Mouse (Mus musculus) hindbrain, embryonic 12.5 days (tissue): ENCODE data around the gene Acss2. TPM values are rescaled to one million over a fixed set of nuclear protein-coding genes. Genes with fewer than 3 reads are reported as not detected.
A peak's percentile ranks its signal among the peaks of the same experiment; 100 is the strongest.

Source experiments
- ATAC-seq: fragments of 200-750 bp; cut with Nextera tagmentation; 2 replicates; pipeline ENCODE4 v1.8.0; 2017; ENCODE audit warnings: moderate TSS enrichment; ENCODE audit not compliant: low FRiP score
- H3K27ac ChIP-seq: fragments of 300-500 bp; sonication (generic); 2 replicates; pipeline ENCODE4 v1.5.1; 2016; ENCODE audit warnings: mild to moderate bottlenecking
- H3K27me3 ChIP-seq: fragments of 300-500 bp; sonication (generic); 2 replicates; pipeline ENCODE4 v1.6.1; 2016; ENCODE audit warnings: mild to moderate bottlenecking
- H3K36me3 ChIP-seq: fragments of 300-500 bp; sonication (generic); 2 replicates; pipeline ENCODE4 v1.6.1; 2016; ENCODE audit warnings: mild to moderate bottlenecking
- H3K4me1 ChIP-seq: fragments of 300-500 bp; sonication (generic); 2 replicates; pipeline ENCODE4 v1.6.1; 2016
- H3K4me2 ChIP-seq: fragments of 300-500 bp; sonication (generic); replicated peaks from 2 replicates; pipeline ENCODE4 v1.6.1; 2016; ENCODE audit warnings: mild to moderate bottlenecking
- H3K4me3 ChIP-seq: fragments of 300-500 bp; sonication (generic); 2 replicates; pipeline ENCODE4 v1.5.1; 2016; ENCODE audit warnings: mild to moderate bottlenecking
- H3K9ac ChIP-seq: fragments of 300-500 bp; sonication (generic); 2 replicates; pipeline ENCODE4 v1.6.1; 2016; ENCODE audit warnings: mild to moderate bottlenecking, moderate library complexity
- H3K9me3 ChIP-seq: fragments of 300-500 bp; sonication (generic); replicated peaks from 2 replicates; pipeline ENCODE4 v1.6.1; 2016; ENCODE audit warnings: mild to moderate bottlenecking
- WGBS: fragments of 180-500 bp; shearing (Covaris S2); methylation state at CpG from one replicate; pipeline ENCODE4 v1.1.7; 2016; 5-methylcytosine and 5-hydroxymethylcytosine counted together
- polyA plus RNA-seq: library from polyadenylated mRNA; unstranded; fragments of >200 nt; fragmentation: Nextera tagmentation; extraction: Ambion mirVana; gene quantifications from 2 replicates; pipeline ENCODE4 v1.2.1, GENCODE M21; 2016

The Acss2 gene
- polyA plus RNA-seq: 28.7 and 29.4 TPM in 2 replicates

- H3K36me3 ChIP-seq: no peaks in the 10 kb centered on the region
- H3K27ac ChIP-seq: peak within 1 kb of the TSS; percentile 82
- no peaks in the 10 kb centered on the region for H3K9me3 ChIP-seq
- peak within 1 kb of the TSS; percentile 76 for H3K4me3 ChIP-seq
- H3K4me1 ChIP-seq: peaks cover 33% of the 10 kb centered on the region
- 4% methylated on average over 70 of the region's 70 CpGs for WGBS
- peak; percentile 98 for ATAC-seq
- peak within 1 kb of the TSS; percentile 73 for H3K9ac ChIP-seq
- H3K4me2 ChIP-seq: peak within 1 kb of the TSS; percentile 83
- no peaks in the 10 kb centered on the region for H3K27me3 ChIP-seq
These were observed at the start of gene Acss2, which contains the start of gene Ggt7 for GRCm38 (mm10) chr2:155517455-155518423. Gene Acss2 (plus strand): TSS chr2:155517948. Gene Ggt7 (minus strand): TSS chr2:155518237.

GRCm38 (mm10) chr2:155472671-155473569 lies 44.8 kb upstream of the Acss2 start:
- peak overlapping the region; percentile 93 for H3K27ac ChIP-seq
- peak overlapping the region; percentile 99 for H3K9ac ChIP-seq
- no peaks in the 10 kb centered on the region for H3K36me3 ChIP-seq
- H3K27me3 ChIP-seq: no peaks in the 10 kb centered on the region
- H3K4me2 ChIP-seq: peak overlapping the region; percentile 80
- WGBS: under 1% methylated on average over 62 of the region's 71 CpGs
- peak; percentile 76 for ATAC-seq
- H3K4me1 ChIP-seq: peaks cover 19% of the 10 kb centered on the region
- no peaks in the 10 kb centered on the region for H3K9me3 ChIP-seq
- peak overlapping the region; percentile 94 for H3K4me3 ChIP-seq

GRCm38 (mm10) chr2:155473570-155474088 lies 44.1 kb upstream of the Acss2 start, which contains the start of gene Ncoa6:
Gene Ncoa6 (minus strand): TSS chr2:155473894.
- Histone ChIP-seq H3K36me3 (no peaks in the 10 kb centered on the region), H3K27ac (peak within 1 kb of the TSS; percentile 93), H3K9me3 (no peaks in the 10 kb centered on the region), H3K4me2 (peak within 1 kb of the TSS; percentile 80), H3K4me3 (peak within 1 kb of the TSS; percentile 94), H3K4me1 (peaks cover 19% of the 10 kb centered on the region), H3K9ac (peak within 1 kb of the TSS; percentile 99), H3K27me3 (no peaks in the 10 kb centered on the region)
- peak; percentile 88 for ATAC-seq
- 1% methylated on average over 47 of the region's 72 CpGs for WGBS

DNA sequence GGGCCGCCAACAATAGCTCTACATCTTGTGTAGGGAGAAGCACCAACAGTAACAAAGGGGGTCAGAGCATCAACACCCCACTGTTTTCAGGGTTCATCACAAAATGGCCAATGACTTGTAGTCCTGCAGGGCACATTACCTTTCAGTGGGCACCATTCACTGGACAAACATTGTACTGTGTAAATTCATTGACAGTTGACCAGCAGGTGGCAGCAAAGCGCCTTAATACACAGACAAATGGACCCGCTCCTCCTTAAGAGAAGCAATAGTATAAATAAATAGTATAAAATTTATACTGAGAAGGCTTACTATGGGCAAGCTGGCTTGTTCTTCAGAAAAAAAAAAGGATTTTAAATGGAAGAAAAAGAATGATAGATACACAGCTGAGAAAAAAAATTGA lies 35.7 kb upstream of the Acss2 start:
- Histone ChIP-seq H3K9ac (no peak overlapping the region), H3K36me3 (no peaks in the 10 kb centered on the region), H3K27ac (no peak overlapping the region), H3K4me3 (no peak overlapping the region), H3K9me3 (0 out of 2 replicates have a peak, but pooled peaks cover 2% of the 10 kb centered on the region), H3K4me1 (no peaks in the 10 kb centered on the region), H3K27me3 (no peaks in the 10 kb centered on the region), H3K4me2 (no peak overlapping the region)
- no peak for ATAC-seq
- 44% methylated on average over 3 of the region's 3 CpGs for WGBS

- 93% methylated on average over 6 of the region's 6 CpGs for WGBS
- Histone ChIP-seq H3K36me3 (peaks cover 45% of the 10 kb centered on the region), H3K4me1 (no peaks in the 10 kb centered on the region), H3K4me2 (no peak overlapping the region), H3K27me3 (no peaks in the 10 kb centered on the region), H3K27ac (no peak overlapping the region), H3K4me3 (no peak overlapping the region), H3K9ac (no peak overlapping the region), H3K9me3 (no peaks in the 10 kb centered on the region)
- ATAC-seq: no peak
These were observed 26.8 kb upstream of the Acss2 start for GRCm38 (mm10) chr2:155490998-155491397.

DNA sequence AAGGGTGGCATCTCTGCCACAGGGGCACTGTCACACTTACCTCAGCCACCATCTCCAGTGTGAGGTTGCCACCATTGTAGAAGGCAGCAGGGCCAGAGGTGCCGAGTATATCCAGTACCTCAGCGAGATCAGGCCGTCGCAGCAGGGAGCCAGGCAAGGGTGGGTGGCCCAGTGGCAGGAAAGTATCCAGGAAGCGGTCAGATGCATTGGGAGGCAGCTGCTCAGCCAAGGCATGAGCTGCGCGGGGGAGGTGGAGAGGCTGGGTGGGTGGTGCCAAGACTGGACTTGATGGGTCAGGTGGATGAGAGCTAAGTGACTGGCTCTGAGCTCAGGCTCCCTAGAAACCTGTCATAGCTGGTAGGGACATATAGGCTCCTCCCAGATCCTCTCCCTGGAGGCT lies 15.2 kb upstream of the Acss2 start:
- WGBS: 86% methylated on average over 7 of the region's 7 CpGs
- H3K4me2 ChIP-seq: no peak overlapping the region

DNA sequence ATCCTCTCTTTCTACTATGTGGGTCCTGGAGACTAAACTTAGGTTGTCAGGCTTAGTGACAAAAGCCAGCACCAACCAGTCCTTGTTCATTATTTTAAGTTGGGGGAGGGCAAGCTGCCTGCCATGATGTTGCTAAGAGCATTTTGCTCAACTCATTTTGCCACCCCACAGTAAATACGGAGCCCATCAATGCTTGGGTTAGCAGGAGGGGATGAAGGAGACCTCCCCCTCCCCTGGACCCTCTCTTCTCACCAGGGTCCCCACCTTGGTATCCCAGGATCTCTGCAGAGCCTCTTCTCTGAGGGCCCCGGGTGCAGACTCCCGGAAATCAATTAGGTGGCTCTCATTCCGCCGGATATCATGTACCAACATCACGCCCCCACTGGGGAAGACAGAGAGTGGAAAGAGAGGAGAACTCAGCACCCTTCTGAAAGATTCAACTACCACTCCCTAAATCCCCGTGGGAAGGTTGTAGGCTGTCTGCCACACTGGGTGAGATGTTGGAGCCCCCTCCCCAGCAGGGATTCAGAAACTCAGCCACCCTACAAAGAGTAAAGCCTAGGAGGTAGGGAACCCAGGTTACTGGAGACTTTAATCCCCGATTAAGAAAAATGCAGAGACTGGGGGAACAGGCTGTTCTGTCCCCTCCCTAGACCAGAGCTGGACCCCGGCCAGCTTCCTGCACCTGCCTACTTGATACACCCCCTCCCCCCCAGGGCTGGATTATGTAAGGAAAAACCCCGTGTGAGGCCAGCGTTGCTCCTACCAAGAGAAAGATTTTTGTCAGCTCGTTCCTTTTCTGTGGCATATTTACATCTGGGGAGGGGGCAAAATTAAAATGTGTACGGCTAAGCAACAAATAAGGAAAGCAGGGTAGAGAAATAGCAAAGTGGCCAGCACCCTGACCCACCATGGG lies 13.1 kb upstream of the Acss2 start:
- Histone ChIP-seq H3K27ac (no peak overlapping the region), H3K4me3 (no peak overlapping the region), H3K9me3 (no peaks in the 10 kb centered on the region), H3K9ac (no peak overlapping the region), H3K36me3 (peaks cover 27% of the 10 kb centered on the region), H3K4me2 (no peak overlapping the region), H3K27me3 (no peaks in the 10 kb centered on the region), H3K4me1 (0 out of 2 replicates have a peak, but pooled peaks cover 2% of the 10 kb centered on the region)
- 71% methylated on average over 13 of the region's 13 CpGs for WGBS
- no peak for ATAC-seq

More for the DNA sequence above, 15.2 kb upstream of the Acss2 start:
- H3K4me3 ChIP-seq: no peak overlapping the region
- no peak for ATAC-seq
- no peaks in the 10 kb centered on the region for H3K9me3 ChIP-seq
- H3K27me3 ChIP-seq: no peaks in the 10 kb centered on the region
- no peak overlapping the region for H3K9ac ChIP-seq
- peaks cover 41% of the 10 kb centered on the region for H3K36me3 ChIP-seq
- no peak overlapping the region for H3K27ac ChIP-seq
- H3K4me1 ChIP-seq: 0 out of 2 replicates have a peak, but pooled peaks cover 2% of the 10 kb centered on the region

GRCm38 (mm10) chr2:155505811-155506210 lies 11.9 kb upstream of the Acss2 start:
- H3K36me3 ChIP-seq: peaks cover 25% of the 10 kb centered on the region
- no peak overlapping the region for H3K27ac ChIP-seq
- no peak overlapping the region for H3K4me3 ChIP-seq
- H3K9ac ChIP-seq: no peak overlapping the region
- no peak overlapping the region for H3K4me2 ChIP-seq
- H3K27me3 ChIP-seq: no peaks in the 10 kb centered on the region
- 91% methylated on average over 9 of the region's 9 CpGs for WGBS
- ATAC-seq: no peak
- 0 out of 2 replicates have a peak, but pooled peaks cover 2% of the 10 kb centered on the region for H3K4me1 ChIP-seq
- H3K9me3 ChIP-seq: no peaks in the 10 kb centered on the region

- H3K4me2 ChIP-seq: no peak overlapping the region
- no peak overlapping the region for H3K9ac ChIP-seq
- H3K4me3 ChIP-seq: no peak overlapping the region
- no peaks in the 10 kb centered on the region for H3K9me3 ChIP-seq
- peaks cover 8% of the 10 kb centered on the region; the same call in 1 of the 2 replicates for H3K4me1 ChIP-seq
- peaks cover 17% of the 10 kb centered on the region for H3K36me3 ChIP-seq
- 74% methylated on average over 10 of the region's 10 CpGs for WGBS
- no peaks in the 10 kb centered on the region for H3K27me3 ChIP-seq
- no peak overlapping the region for H3K27ac ChIP-seq
- no peak for ATAC-seq
These were observed 9.9 kb upstream of the Acss2 start for GRCm38 (mm10) chr2:155507721-155508470.

DNA sequence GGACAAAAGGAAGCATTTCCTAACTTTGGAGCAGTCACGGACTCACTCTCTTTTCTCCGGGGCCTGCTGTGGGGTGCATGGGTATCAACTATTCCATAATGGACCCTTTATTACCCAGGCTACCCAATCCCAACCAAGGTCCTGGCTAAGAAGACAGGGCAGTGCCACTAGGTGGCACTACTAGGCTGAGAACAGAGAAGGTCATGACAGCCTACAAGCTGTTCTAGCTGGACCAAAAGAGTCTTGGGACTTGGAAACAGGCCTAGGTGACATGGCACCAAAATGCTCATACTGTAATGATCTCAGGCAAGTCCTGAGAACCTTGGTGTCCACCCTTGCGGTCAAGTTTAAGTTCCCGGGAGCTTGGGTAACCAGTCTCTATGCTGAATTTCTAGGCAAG lies 5.3 kb upstream of the Acss2 start:
- Histone ChIP-seq H3K4me2 (peak overlapping the region; percentile 84; the same call in 1 of the 2 replicates), H3K4me3 (no peak overlapping the region)

More for the DNA sequence above, 5.3 kb upstream of the Acss2 start:
- Histone ChIP-seq H3K9ac (no peak overlapping the region), H3K27ac (no peak overlapping the region), H3K4me1 (peaks cover 31% of the 10 kb centered on the region), H3K9me3 (no peaks in the 10 kb centered on the region), H3K27me3 (no peaks in the 10 kb centered on the region), H3K36me3 (no peaks in the 10 kb centered on the region)
- no peak for ATAC-seq
- 61% methylated on average over 4 of the region's 4 CpGs for WGBS
